Mouse (Mus musculus) liver, embryonic 16.5 days (tissue): ENCODE data around the gene Ccr1l1. TPM values are rescaled to one million over a fixed set of nuclear protein-coding genes. Genes with fewer than 3 reads are reported as not detected.
A peak's percentile ranks its signal among the peaks of the same experiment; 100 is the strongest.

ENCODE experiments used
- ATAC-seq: fragments of 200-750 bp; cut with Nextera tagmentation; 2 replicates; pipeline ENCODE4 v1.8.0; 2017; ENCODE audit warnings: low read depth, mild to moderate bottlenecking, moderate number of reproducible peaks, moderate library complexity
- H3K27ac ChIP-seq: fragments of 300-500 bp; sonication (generic); 2 replicates; pipeline ENCODE4 v1.5.1; 2014; ENCODE audit warnings: mild to moderate bottlenecking, low read length
- H3K27me3 ChIP-seq: fragments of 300-500 bp; sonication (generic); 2 replicates; pipeline ENCODE4 v1.6.1; 2014; ENCODE audit warnings: low read depth, low read length, mixed read lengths; ENCODE audit not compliant: control insufficient read depth, insufficient read depth
- H3K36me3 ChIP-seq: fragments of 300-500 bp; sonication (generic); 2 replicates; pipeline ENCODE4 v1.6.1; 2014; ENCODE audit warnings: mild to moderate bottlenecking; ENCODE audit not compliant: control insufficient read depth, insufficient read depth
- H3K4me1 ChIP-seq: fragments of 300-500 bp; sonication (generic); 2 replicates; pipeline ENCODE4 v1.6.1; 2014; ENCODE audit warnings: low read depth, low read length, mixed read lengths; ENCODE audit not compliant: control insufficient read depth
- H3K4me2 ChIP-seq: fragments of 300-500 bp; sonication (generic); 2 replicates; pipeline ENCODE4 v1.6.1; 2014; ENCODE audit warnings: low read depth, low read length, mixed read lengths
- H3K4me3 ChIP-seq: fragments of 300-500 bp; sonication (generic); 2 replicates; pipeline ENCODE4 v1.5.1; 2014; ENCODE audit warnings: low read depth, mild to moderate bottlenecking, low read length
- H3K9ac ChIP-seq: fragments of 300-500 bp; sonication (generic); 2 replicates; pipeline ENCODE4 v1.6.1; 2014; ENCODE audit warnings: low read depth, low read length
- H3K9me3 ChIP-seq: fragments of 300-500 bp; sonication (generic); replicated peaks from 2 replicates; pipeline ENCODE4 v1.6.1; 2016; ENCODE audit warnings: low read length; ENCODE audit not compliant: control insufficient read depth
- WGBS: fragments of 180-500 bp; shearing (Covaris S2); extraction: QIAGEN DNeasy Blood & Tissue Kit; methylation state at CpG from one replicate; pipeline ENCODE4 v1.1.7; 2014; ENCODE audit not compliant: insufficient replicate concordance; 5-methylcytosine and 5-hydroxymethylcytosine counted together
- polyA plus RNA-seq: library from polyadenylated mRNA; unstranded; fragments of >200 nt; fragmentation: Nextera tagmentation; extraction: Ambion mirVana; gene quantifications from 2 replicates; pipeline ENCODE4 v1.2.1, GENCODE M21; 2015

The Ccr1l1 gene
- polyA plus RNA-seq = 0.07 TPM in 1 of 2 replicates, not detected in the other

GRCm38 (mm10) chr9:123978308-123978707 lies at the start of gene Ccr1l1:
TSS of gene Ccr1l1 (minus strand) at chr9:123978408.
- Histone ChIP-seq H3K27me3 (no peaks in the 10 kb centered on the region), H3K9me3 (no peaks in the 10 kb centered on the region), H3K4me1 (peaks cover 10% of the 10 kb centered on the region), H3K27ac (no peak within 1 kb of the TSS), H3K4me2 (no peak within 1 kb of the TSS), H3K9ac (no peak within 1 kb of the TSS), H3K4me3 (no peak within 1 kb of the TSS), H3K36me3 (no peaks in the 10 kb centered on the region)
- ATAC-seq = no peak
- 78% methylated on average over 1 of the region's 1 CpGs for WGBS

GRCm38 (mm10) chr9:124021672-124022071 lies 43.5 kb upstream of the Ccr1l1 start, which contains the start of gene Ccr3:
TSS of gene Ccr3 (plus strand) at chr9:124021972.
- Histone ChIP-seq H3K9me3 (no peaks in the 10 kb centered on the region), H3K27ac (no peak within 1 kb of the TSS), H3K4me3 (no peak within 1 kb of the TSS), H3K9ac (no peak within 1 kb of the TSS), H3K4me1 (no peaks in the 10 kb centered on the region), H3K27me3 (no peaks in the 10 kb centered on the region), H3K36me3 (no peaks in the 10 kb centered on the region), H3K4me2 (no peak within 1 kb of the TSS)
- WGBS = 69% methylated on average over 1 of the region's 1 CpGs
- no peak for ATAC-seq

GRCm38 (mm10) chr9:124019887-124020286 lies 41.7 kb upstream of the Ccr1l1 start:
- H3K36me3 ChIP-seq = no peaks in the 10 kb centered on the region
- no peak overlapping the region for H3K9ac ChIP-seq
- H3K9me3 ChIP-seq = no peaks in the 10 kb centered on the region
- no peaks in the 10 kb centered on the region for H3K27me3 ChIP-seq
- 59% methylated on average over 3 of the region's 3 CpGs for WGBS
- H3K27ac ChIP-seq = no peak overlapping the region
- peaks cover 2% of the 10 kb centered on the region for H3K4me1 ChIP-seq
- no peak overlapping the region for H3K4me3 ChIP-seq
- H3K4me2 ChIP-seq = no peak overlapping the region
- ATAC-seq = no peak

GRCm38 (mm10) chr9:124016048-124016447 lies 37.8 kb upstream of the Ccr1l1 start:
- H3K9me3 ChIP-seq = no peaks in the 10 kb centered on the region
- H3K4me2 ChIP-seq = no peak overlapping the region
- H3K9ac ChIP-seq = no peak overlapping the region
- peak; percentile 52; the same call in 1 of the 2 replicates for ATAC-seq
- H3K4me1 ChIP-seq = peaks cover 2% of the 10 kb centered on the region
- no peak overlapping the region for H3K4me3 ChIP-seq
- no peaks in the 10 kb centered on the region for H3K27me3 ChIP-seq
- no peaks in the 10 kb centered on the region for H3K36me3 ChIP-seq
- H3K27ac ChIP-seq = no peak overlapping the region
- 10% methylated on average over 2 of the region's 2 CpGs for WGBS

GRCm38 (mm10) chr9:124014985-124015652 lies 36.9 kb upstream of the Ccr1l1 start:
- WGBS = 35% methylated on average over 2 of the region's 2 CpGs
- Histone ChIP-seq H3K4me3 (no peak overlapping the region), H3K4me1 (peaks cover 2% of the 10 kb centered on the region), H3K9me3 (no peaks in the 10 kb centered on the region), H3K27ac (no peak overlapping the region), H3K27me3 (no peaks in the 10 kb centered on the region), H3K9ac (no peak overlapping the region), H3K36me3 (no peaks in the 10 kb centered on the region), H3K4me2 (no peak overlapping the region; the same call in none of the 2 replicates)
- ATAC-seq = peak; percentile 62; the same call in 1 of the 2 replicates

- Histone ChIP-seq H3K27ac (no peak overlapping the region), H3K9me3 (no peaks in the 10 kb centered on the region), H3K9ac (no peak overlapping the region), H3K4me1 (peaks cover 2% of the 10 kb centered on the region), H3K4me3 (no peak overlapping the region), H3K4me2 (no peak overlapping the region), H3K36me3 (no peaks in the 10 kb centered on the region), H3K27me3 (no peaks in the 10 kb centered on the region)
- whole genome bisulfite sequencing = 50% methylated on average over 3 of the region's 3 CpGs
- ATAC-seq = no peak
Observed at GRCm38 (mm10) chr9:124013270-124013669, 35.1 kb upstream of the Ccr1l1 start.

GRCm38 (mm10) chr9:124012691-124013090 lies 34.5 kb upstream of the Ccr1l1 start:
- Histone ChIP-seq H3K27ac (no peak overlapping the region), H3K4me3 (no peak overlapping the region), H3K36me3 (no peaks in the 10 kb centered on the region), H3K9me3 (no peaks in the 10 kb centered on the region), H3K27me3 (no peaks in the 10 kb centered on the region), H3K4me2 (no peak overlapping the region), H3K9ac (no peak overlapping the region), H3K4me1 (peaks cover 2% of the 10 kb centered on the region)
- no peak for ATAC-seq
- WGBS = 42% methylated on average over 2 of the region's 2 CpGs

GRCm38 (mm10) chr9:123999784-124000183 lies 21.6 kb upstream of the Ccr1l1 start:
- no peak overlapping the region for H3K4me3 ChIP-seq
- H3K4me2 ChIP-seq = no peak overlapping the region
- no peaks in the 10 kb centered on the region for H3K9me3 ChIP-seq
- ATAC-seq = no peak
- H3K4me1 ChIP-seq = no peaks in the 10 kb centered on the region; the same call in 1 of the 2 replicates
- H3K27me3 ChIP-seq = no peaks in the 10 kb centered on the region
- no peak overlapping the region for H3K27ac ChIP-seq
- WGBS = 39% methylated on average over 2 of the region's 2 CpGs
- no peaks in the 10 kb centered on the region for H3K36me3 ChIP-seq
- H3K9ac ChIP-seq = no peak overlapping the region

- 0 out of 2 replicates have a peak, but pooled peaks have one; percentile 11 for ATAC-seq
- Histone ChIP-seq H3K27ac (no peak overlapping the region), H3K4me2 (no peak overlapping the region)
Observed at GRCm38 (mm10) chr9:123997719-123998118, 19.5 kb upstream of the Ccr1l1 start.

More at GRCm38 (mm10) chr9:123997719-123998118, 19.5 kb upstream of the Ccr1l1 start:
- Histone ChIP-seq H3K4me1 (no peaks in the 10 kb centered on the region; the same call in 1 of the 2 replicates), H3K36me3 (no peaks in the 10 kb centered on the region), H3K27me3 (no peaks in the 10 kb centered on the region), H3K4me3 (no peak overlapping the region), H3K9me3 (no peaks in the 10 kb centered on the region), H3K9ac (no peak overlapping the region)
- 10% methylated on average over 3 of the region's 3 CpGs for WGBS
